Mouse (Mus musculus) T-helper 1 cell (primary cell): ENCODE measurements around the gene Gm3139.
"Not testable (repeated sequence)": the region's sequence is repeated elsewhere in the genome, so short reads cannot be mapped to it uniquely, and the experiment has no call there.

Experiments
- in situ Hi-C: fragments of 300-600 bp; cut with MboI, MseI; formaldehyde crosslinking; loops from one replicate; pipeline ENCODE4 v1.15.1; 2025; ENCODE audit warnings: high pct_unique_total_duplicates

Gene Gm3139

GRCm38 (mm10) chr5:94525987-94526386, at the start of gene Gm3139:
TSS of gene Gm3139 (plus strand) at chr5:94526287.
- in situ Hi-C loops: not testable (repeated sequence)
